Mouse (Mus musculus): Measurements from ENCODE around the gene Pola2. TPM values are rescaled to one million over a fixed set of nuclear protein-coding genes. Genes with fewer than 3 reads are reported as not detected.
A peak's percentile ranks its signal among the peaks of the same experiment; 100 is the strongest.

The Pola2 gene
- polyA plus RNA-seq (2012; rRNA removed) = 33.8 and 56.9 TPM in 2 replicates

- TF ChIP-seq POLR2A (IDR thresholded peaks at IDR 0.05; ENCODE audit: borderline replicate concordance, extremely low read depth, insufficient read depth, insufficient read length, poor library complexity, severe bottlenecking) (peak; percentile 50; the same call in 1 of the 2 replicates), CTCF (IDR thresholded peaks at IDR 0.05; ENCODE audit: borderline replicate concordance, extremely low read depth, insufficient read depth, insufficient read length) (no peak)
- peak; percentile 96 for DNase-seq (ENCODE audit: low read depth)
Measured at GRCm38 (mm10) chr19:5963883-5964562, at the start of gene Pola2. TSS of gene Pola2 (minus strand) at chr19:5964202.

- TF ChIP-seq CTCF (IDR thresholded peaks at IDR 0.05; ENCODE audit: borderline replicate concordance, extremely low read depth, insufficient read depth, insufficient read length) = no peak
- no peak for TF ChIP-seq POLR2A (IDR thresholded peaks at IDR 0.05; ENCODE audit: borderline replicate concordance, extremely low read depth, insufficient read depth, insufficient read length, poor library complexity, severe bottlenecking)
- DNase-seq (ENCODE audit: low read depth) = no peak
Measured at GRCm38 (mm10) chr19:6013691-6014090, 49.7 kb upstream of the Pola2 start.

GRCm38 (mm10) chr19:6009137-6009536, 45.1 kb upstream of the Pola2 start:
- TF ChIP-seq CTCF (IDR thresholded peaks at IDR 0.05; ENCODE audit: borderline replicate concordance, extremely low read depth, insufficient read depth, insufficient read length) (no peak), POLR2A (IDR thresholded peaks at IDR 0.05; ENCODE audit: borderline replicate concordance, extremely low read depth, insufficient read depth, insufficient read length, poor library complexity, severe bottlenecking) (no peak)
- DNase-seq (ENCODE audit: low read depth) = no peak

GRCm38 (mm10) chr19:6007013-6007412, 43.0 kb upstream of the Pola2 start:
- TF ChIP-seq POLR2A (IDR thresholded peaks at IDR 0.05; ENCODE audit: borderline replicate concordance, extremely low read depth, insufficient read depth, insufficient read length, poor library complexity, severe bottlenecking) (no peak), CTCF (IDR thresholded peaks at IDR 0.05; ENCODE audit: borderline replicate concordance, extremely low read depth, insufficient read depth, insufficient read length) (no peak)

GRCm38 (mm10) chr19:6005541-6005940, 41.5 kb upstream of the Pola2 start:
- DNase-seq (ENCODE audit: low read depth) = no peak
- no peak for TF ChIP-seq POLR2A (IDR thresholded peaks at IDR 0.05; ENCODE audit: borderline replicate concordance, extremely low read depth, insufficient read depth, insufficient read length, poor library complexity, severe bottlenecking)

More at GRCm38 (mm10) chr19:6007013-6007412, 43.0 kb upstream of the Pola2 start:
- DNase-seq (ENCODE audit: low read depth) = no peak

GRCm38 (mm10) chr19:5999969-6000368, 36.0 kb upstream of the Pola2 start:
- TF ChIP-seq POLR2A (IDR thresholded peaks at IDR 0.05; ENCODE audit: borderline replicate concordance, extremely low read depth, insufficient read depth, insufficient read length, poor library complexity, severe bottlenecking) (no peak), CTCF (IDR thresholded peaks at IDR 0.05; ENCODE audit: borderline replicate concordance, extremely low read depth, insufficient read depth, insufficient read length) (no peak)
- DNase-seq (ENCODE audit: low read depth) = no peak

GRCm38 (mm10) chr19:5998180-5998579, 34.2 kb upstream of the Pola2 start:
- TF ChIP-seq POLR2A (IDR thresholded peaks at IDR 0.05; ENCODE audit: borderline replicate concordance, extremely low read depth, insufficient read depth, insufficient read length, poor library complexity, severe bottlenecking) (no peak), CTCF (IDR thresholded peaks at IDR 0.05; ENCODE audit: borderline replicate concordance, extremely low read depth, insufficient read depth, insufficient read length) (no peak)
- no peak for DNase-seq (ENCODE audit: low read depth)

- DNase-seq (ENCODE audit: low read depth) = no peak
- TF ChIP-seq CTCF (IDR thresholded peaks at IDR 0.05; ENCODE audit: borderline replicate concordance, extremely low read depth, insufficient read depth, insufficient read length) (no peak), POLR2A (IDR thresholded peaks at IDR 0.05; ENCODE audit: borderline replicate concordance, extremely low read depth, insufficient read depth, insufficient read length, poor library complexity, severe bottlenecking) (no peak)
Measured at GRCm38 (mm10) chr19:5994711-5995110, 30.7 kb upstream of the Pola2 start.

- no peak for TF ChIP-seq POLR2A (IDR thresholded peaks at IDR 0.05; ENCODE audit: borderline replicate concordance, extremely low read depth, insufficient read depth, insufficient read length, poor library complexity, severe bottlenecking)
- TF ChIP-seq CTCF (IDR thresholded peaks at IDR 0.05; ENCODE audit: borderline replicate concordance, extremely low read depth, insufficient read depth, insufficient read length) = no peak
- DNase-seq (ENCODE audit: low read depth) = no peak
Measured at GRCm38 (mm10) chr19:5992012-5992411, 28.0 kb upstream of the Pola2 start.

- no peak for DNase-seq (ENCODE audit: low read depth)
- TF ChIP-seq CTCF (IDR thresholded peaks at IDR 0.05; ENCODE audit: borderline replicate concordance, extremely low read depth, insufficient read depth, insufficient read length) (no peak), POLR2A (IDR thresholded peaks at IDR 0.05; ENCODE audit: borderline replicate concordance, extremely low read depth, insufficient read depth, insufficient read length, poor library complexity, severe bottlenecking) (no peak)
Measured at GRCm38 (mm10) chr19:5991467-5991866, 27.5 kb upstream of the Pola2 start.

GRCm38 (mm10) chr19:5990921-5991320, 26.9 kb upstream of the Pola2 start:
- peak; percentile 9 for DNase-seq (ENCODE audit: low read depth)
- no peak for TF ChIP-seq CTCF (IDR thresholded peaks at IDR 0.05; ENCODE audit: borderline replicate concordance, extremely low read depth, insufficient read depth, insufficient read length)
- TF ChIP-seq POLR2A (IDR thresholded peaks at IDR 0.05; ENCODE audit: borderline replicate concordance, extremely low read depth, insufficient read depth, insufficient read length, poor library complexity, severe bottlenecking) = no peak

GRCm38 (mm10) chr19:5990033-5990432, 26.0 kb upstream of the Pola2 start:
- TF ChIP-seq CTCF (IDR thresholded peaks at IDR 0.05; ENCODE audit: borderline replicate concordance, extremely low read depth, insufficient read depth, insufficient read length) (no peak), POLR2A (IDR thresholded peaks at IDR 0.05; ENCODE audit: borderline replicate concordance, extremely low read depth, insufficient read depth, insufficient read length, poor library complexity, severe bottlenecking) (no peak)
- no peak for DNase-seq (ENCODE audit: low read depth)

All from brain, embryonic 14.5 days (tissue).